Mouse (Mus musculus) monocyte, adult 5-6 weeks (primary cell): ENCODE measurements around the gene Ccdc88c. TPM values are rescaled to one million over a fixed set of nuclear protein-coding genes. Genes with fewer than 3 reads are reported as not detected.

Source experiments
- ATAC-seq: fragments of 153-309, 156-312 bp; replicated peaks from 2 replicates; pipeline ENCODE4 v1.8.0; 2017; ENCODE audit warnings: mild to moderate bottlenecking; ENCODE audit not compliant: low TSS enrichment, insufficient number of reproducible peaks, severe bottlenecking, poor library complexity, low FRiP score
- total RNA-seq: library from RNA; stranded (forward); fragments of 200-1000, 200-491, 200-594 nt; gene quantifications from 3 replicates; pipeline ENCODE4 v1.2.3, GENCODE M21; 2017

Gene Ccdc88c
- total RNA-seq, 1 experiment from 2014 or later = 350 TPM

DNA sequence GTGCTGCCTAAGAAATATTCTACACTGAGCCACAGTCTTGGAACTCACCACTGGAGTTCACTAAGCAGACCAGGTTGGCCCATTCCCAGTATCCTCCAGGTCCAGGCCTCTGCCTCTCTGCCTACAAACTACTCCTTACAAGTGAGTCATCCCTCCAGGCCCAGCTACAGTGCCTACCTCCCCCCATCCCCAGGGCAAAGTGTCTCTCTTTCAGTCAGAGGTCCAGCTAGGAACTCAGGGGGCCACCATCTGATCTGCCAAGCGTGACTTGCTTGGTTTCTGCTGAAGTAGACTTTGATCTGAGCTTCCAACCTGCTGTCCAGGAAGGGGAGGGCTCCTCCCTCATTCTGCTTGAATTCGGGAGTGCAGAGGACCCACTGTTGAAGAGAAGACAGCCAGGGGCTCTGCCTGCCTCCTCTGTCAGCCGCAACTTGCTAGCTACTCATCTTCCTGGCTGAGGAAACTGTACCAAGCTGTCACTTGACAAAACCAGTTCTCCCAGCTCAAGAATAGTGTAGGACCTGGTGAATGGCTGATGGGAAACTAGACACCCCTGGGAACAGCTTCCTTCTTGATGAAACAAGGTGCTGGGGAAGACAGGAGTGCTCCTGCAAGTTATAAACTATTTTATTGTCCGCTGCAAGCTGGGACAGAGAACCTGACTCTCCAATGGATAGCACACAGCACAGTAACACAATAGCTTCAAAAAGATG is 25.9 kb downstream of the Ccdc88c start:
- no peak for ATAC-seq

DNA sequence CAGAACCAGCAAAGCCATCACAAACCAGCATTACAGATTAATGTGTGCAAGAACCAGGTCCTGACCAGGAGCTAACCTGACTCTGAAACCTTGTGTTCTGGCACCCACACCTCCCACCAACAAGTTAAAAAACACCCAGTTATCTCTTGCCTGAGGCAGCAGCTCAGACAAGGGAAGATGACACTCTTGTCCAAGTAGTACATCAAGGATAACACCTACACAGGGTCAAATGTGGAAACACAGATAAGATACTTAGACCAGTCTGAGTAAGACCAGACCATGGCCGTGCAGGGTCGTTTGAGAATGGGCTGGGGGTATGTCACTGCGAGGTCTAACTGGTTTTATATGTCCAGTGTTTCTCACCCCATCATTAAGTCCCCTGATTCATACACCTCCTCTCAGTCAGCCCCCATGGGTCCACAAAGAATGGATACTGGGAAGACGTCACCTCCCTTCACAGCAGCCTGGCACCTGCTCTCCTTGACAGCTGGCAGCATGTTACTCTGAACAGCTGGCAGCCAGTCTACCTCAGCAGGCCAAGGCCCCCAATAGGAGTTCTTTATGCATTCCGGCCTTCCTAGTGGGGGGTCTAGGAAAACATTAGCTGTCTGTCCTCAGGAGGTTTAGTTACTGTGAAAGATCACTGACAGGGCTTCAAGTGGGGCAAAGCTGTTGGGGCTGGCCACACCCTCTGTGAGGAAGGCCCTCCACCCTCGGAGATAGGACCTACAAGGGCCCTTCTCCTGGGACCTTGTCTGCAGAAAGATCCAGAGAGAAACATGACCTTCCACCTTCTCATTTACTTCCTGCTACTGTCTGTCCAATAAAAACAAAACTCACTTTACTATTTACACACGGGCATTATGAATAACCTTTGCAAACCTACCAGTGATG is 29.5 kb downstream of the Ccdc88c start:
- no peak for ATAC-seq

DNA sequence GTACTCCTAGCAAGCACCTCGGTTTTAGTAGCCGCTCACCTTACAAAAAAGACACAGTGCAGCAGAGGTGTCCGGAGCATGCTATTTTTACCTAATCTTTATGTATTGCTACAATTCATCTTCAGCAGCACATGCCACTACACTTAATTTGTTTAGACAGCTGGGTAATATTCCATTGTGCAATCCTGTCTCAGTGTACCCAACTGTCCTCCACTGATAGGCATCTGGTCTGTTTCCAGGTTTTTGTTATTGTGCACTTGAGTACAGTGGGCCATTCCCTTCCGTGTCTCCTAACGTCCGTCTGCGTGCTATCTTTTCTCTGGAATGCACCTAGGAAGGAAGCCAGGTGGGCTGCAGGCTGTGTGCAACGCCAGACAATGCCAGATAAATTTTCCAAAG is 30.3 kb downstream of the Ccdc88c start:
- no peak for ATAC-seq

DNA sequence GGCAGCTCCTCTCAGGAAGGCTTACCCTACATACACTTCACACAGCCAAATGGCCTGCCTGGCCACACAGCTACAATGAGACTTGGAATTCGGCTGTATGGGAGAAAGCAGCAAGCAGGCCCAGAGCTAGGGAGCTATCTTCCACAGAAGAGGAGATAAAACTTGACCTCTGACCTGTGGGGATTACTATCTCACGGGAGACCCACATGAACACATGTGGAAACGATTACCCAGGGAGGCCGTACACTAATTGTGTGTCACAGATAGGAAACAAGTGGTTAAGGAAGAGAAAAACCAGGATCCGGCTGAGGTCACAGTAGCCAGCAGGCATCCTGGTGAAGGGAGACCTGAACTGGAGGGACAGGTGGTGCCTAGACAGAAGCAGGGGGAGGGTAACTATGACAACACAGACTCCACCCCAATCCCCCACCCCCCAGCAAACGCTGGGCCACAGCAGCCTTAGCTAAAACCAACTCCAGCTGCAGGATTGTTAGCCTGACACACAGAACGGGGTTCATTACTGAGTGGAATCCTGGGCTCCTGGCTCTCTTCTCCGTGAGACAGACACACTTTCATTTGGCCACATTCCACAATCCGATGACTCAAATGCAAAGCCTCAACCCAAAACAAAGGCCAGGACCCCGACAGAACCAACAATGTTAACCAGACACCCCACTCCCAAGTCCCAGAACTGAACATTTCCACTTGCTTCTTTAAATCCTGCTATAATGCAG is 30.9 kb downstream of the Ccdc88c start:
- ATAC-seq = no peak

DNA sequence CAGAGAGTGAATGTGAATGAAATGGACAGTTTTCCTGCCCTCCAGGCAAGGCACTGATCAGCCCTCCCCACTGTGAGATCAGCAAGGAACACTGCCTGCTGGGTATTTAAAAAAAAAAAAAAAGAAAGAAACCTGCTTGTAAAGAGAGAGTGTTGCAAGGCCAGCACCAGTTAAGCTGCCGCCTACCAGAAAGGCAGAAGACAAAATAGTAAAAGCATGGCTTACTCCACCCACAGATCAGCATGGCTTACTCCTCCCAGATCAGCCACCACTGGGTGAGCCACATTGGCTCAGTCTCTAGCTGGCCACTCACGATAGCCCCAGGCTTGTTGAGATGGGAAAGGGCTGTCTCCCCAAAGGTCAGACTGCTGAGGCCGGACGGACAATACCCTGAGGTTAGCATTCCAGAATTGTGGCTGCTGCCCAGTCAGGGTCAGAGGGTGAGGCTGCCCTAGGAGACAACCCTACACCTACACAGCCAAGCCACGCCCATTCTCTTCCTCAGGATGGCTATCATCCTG is 32.4 kb downstream of the Ccdc88c start:
- ATAC-seq = peak; percentile 78

- no peak for ATAC-seq
Observed at GRCm38 (mm10) chr12:100995607-100996377, 33.1 kb downstream of the Ccdc88c start.

DNA sequence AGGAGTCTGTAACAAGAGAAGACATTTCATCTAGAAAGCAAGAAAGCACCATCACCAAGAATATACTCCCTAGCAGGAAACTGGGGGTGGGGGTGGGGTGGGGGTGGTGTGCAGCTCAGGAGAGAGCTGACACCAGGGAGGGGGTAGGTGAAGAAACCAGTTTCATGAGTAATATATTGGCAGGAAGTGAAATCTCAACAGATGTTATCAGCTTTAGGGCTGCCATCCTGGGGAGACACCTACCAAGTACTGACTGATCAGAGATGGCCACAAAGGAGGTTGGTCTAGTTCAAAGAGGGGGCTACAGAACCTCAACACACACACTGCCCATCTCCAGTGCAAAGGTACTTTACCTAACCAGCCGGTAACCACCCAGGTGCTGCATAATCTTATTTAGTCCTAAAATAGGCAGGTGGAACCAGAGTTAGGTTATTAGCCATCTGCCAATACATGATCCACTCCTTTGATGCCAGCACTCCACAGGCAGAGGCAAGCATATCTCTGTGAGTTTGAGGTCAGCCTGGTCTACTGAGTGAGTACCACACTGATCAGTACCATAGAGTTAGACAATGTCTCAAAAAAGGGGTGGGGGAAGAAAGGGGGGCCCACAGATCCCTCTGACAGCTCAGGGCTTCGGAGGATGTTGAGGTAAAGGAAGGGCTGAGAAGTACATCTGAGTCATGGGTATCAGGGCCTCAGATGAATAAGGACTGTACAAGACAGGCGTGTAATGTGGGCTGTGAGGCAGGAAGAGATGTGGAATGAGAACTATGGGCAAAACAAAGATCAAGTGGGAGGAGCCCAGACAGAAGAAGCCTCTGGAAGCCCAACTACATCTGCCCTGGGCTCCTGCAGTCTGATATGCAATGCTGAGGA is 34.5 kb downstream of the Ccdc88c start:
- ATAC-seq = 0 out of 2 replicates have a peak, but pooled peaks have one; percentile 36

- ATAC-seq = no peak
Observed at GRCm38 (mm10) chr12:100993146-100993545, 35.7 kb downstream of the Ccdc88c start.

- ATAC-seq = no peak
Observed at GRCm38 (mm10) chr12:100992505-100992904, 36.4 kb downstream of the Ccdc88c start.

- ATAC-seq = no peak
Observed at GRCm38 (mm10) chr12:100991119-100991518, 37.7 kb downstream of the Ccdc88c start.

GRCm38 (mm10) chr12:100990291-100990690 is 38.6 kb downstream of the Ccdc88c start:
- ATAC-seq = no peak

DNA sequence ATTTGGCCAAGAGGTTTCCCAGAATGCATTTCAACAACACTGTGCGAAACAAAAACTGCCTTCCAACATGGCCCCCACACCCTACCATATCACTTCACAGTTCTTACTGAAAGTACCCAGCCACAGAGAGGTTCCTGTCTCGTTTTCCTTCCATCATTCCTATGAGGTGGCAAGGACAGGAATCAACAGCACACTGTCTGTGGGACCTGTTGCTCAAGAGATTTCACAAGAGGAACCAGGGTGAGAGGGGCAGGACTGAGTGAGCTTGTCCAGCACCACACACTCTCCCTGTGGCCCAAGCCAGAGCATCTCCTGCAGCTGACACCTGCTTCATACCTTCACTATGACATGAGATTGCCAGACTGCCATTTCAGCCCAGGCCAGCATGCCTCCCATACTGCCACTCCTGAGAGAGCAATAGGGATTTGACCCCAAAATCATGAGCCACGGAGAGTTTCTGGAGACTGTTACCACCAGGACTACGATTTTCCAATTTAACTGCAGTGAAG is 39.0 kb downstream of the Ccdc88c start:
- ATAC-seq = no peak

DNA sequence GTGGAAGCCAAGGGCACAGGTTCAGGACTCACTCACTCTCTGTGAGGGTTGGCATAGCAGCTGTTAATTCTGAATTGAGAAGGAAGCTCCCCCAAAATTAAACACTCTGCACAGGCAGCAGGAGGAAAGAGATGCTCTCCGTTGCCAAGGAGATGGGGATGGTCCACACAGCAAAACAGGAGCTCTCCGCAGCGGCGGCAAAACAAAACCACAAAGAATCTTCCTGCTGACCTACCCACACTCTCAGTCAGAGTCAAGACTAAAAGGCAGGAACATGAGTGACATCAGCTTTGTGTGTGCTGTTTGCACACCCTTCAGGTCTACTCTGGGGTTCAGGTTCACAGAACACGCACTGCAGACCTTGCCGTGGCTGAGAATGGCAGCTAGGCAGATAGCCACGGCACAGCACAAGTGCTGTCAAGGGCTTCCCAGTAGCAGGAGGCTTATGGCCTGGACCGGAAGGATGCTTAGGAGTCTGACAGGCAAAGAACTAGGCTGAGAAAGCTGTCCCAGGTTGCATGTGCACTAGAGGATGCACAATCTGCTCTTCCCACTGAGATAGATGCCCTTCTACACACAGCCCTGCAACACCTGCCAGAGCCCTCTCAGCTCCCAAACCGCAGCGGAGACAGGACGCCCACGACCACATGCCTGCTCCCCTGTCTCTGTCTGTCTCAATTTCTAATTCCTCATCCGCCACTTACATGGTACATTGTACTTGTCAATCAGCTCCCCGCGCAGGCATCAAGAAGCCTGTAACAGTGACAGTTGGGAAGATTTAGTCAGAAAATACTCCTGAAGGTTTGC is 40.3 kb downstream of the Ccdc88c start:
- no peak for ATAC-seq

DNA sequence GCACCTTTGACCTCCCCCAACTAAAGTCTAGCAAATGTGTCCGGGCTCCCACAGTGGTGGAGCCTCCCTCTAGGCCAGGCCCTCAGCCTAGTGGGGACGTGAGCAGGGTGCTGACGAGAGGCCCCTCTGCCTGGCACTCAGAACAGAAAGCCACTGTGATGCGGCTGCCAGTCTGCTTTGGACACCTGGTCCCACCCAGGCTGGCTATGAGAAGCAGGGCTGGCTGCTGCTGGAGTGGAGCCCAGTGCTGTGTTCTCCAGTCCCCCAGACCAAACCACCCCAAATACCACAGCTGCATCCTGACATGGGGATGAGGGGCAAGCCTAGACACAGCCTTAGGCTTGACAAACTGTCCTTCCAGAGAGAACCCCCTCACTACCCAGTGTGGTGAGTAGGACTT is 42.4 kb downstream of the Ccdc88c start:
- ATAC-seq = no peak

DNA sequence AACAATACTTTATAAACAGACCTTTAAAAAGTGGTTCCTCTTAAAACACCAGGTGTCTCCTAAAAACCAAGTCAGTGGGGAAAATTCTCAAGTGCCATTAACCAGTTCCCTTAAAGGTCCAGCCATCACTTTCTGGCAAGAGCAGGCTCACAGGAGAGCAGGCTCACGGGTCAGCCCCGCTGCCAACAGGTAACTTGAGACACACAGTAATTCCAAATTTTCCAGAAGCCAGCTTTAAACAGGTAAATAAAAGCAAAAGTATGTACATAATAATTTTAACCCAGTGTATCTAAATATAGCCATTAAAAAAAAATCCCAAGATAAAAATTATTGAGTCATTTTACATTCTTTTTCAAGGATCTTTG is 43.1 kb downstream of the Ccdc88c start:
- no peak for ATAC-seq

- ATAC-seq = peak; percentile 72
Observed at GRCm38 (mm10) chr12:100985050-100985792, 43.6 kb downstream of the Ccdc88c start.
